Mouse (Mus musculus) Muller cell, postnatal 12 days (primary cell): ENCODE measurements at regions not wholly inside any gene's neighbourhood (a gene's known extent, or its start where the extent isn't known, plus 50 kb on each side); places are given as distances from the start of the nearest gene placed in this dataset.

Experiments
- DNase-seq: peaks from one replicate; pipeline ENCODE4 v3.0.0-alpha.2; 2015; ENCODE audit errors: inconsistent ontology term

GRCm38 (mm10) chr15:7692096-7692495 is 118.5 kb upstream of the Gdnf start:
- DNase-seq = no peak

- no peak for DNase-seq
Observed at GRCm38 (mm10) chr15:7694037-7694436, 116.6 kb upstream of the Gdnf start.

GRCm38 (mm10) chr15:7697724-7698123 is 112.9 kb upstream of the Gdnf start:
- DNase-seq = no peak

- DNase-seq = no peak
Observed at GRCm38 (mm10) chr15:7708836-7709235, 101.8 kb upstream of the Gdnf start.

- DNase-seq = peak; percentile 6
Observed at GRCm38 (mm10) chr15:7714641-7715040, 96.0 kb upstream of the Gdnf start.

- peak; percentile 69 for DNase-seq
Observed at GRCm38 (mm10) chr15:7716188-7716587, 94.5 kb upstream of the Gdnf start.

- DNase-seq = no peak
Observed at GRCm38 (mm10) chr15:7723202-7723721, 87.4 kb upstream of the Gdnf start.

- DNase-seq = no peak
Observed at GRCm38 (mm10) chr15:7723770-7724169, 86.9 kb upstream of the Gdnf start.

- no peak for DNase-seq
Observed at GRCm38 (mm10) chr15:7725505-7725904, 85.1 kb upstream of the Gdnf start.

GRCm38 (mm10) chr15:7747586-7747985 is 63.1 kb upstream of the Gdnf start:
- DNase-seq = no peak

- DNase-seq = no peak
Observed at GRCm38 (mm10) chr15:7750441-7750840, 60.2 kb upstream of the Gdnf start.
